Mouse (Mus musculus) bone marrow, adult 2 months (tissue): ENCODE measurements around the gene Bclaf3. TPM values are rescaled to one million over a fixed set of nuclear protein-coding genes. Genes with fewer than 3 reads are reported as not detected.
A peak's percentile ranks its signal among the peaks of the same experiment; 100 is the strongest.
"Not testable (repeated sequence)": the region's sequence is repeated elsewhere in the genome, so short reads cannot be mapped to it uniquely, and the experiment has no call there.

ENCODE experiments used
- H3K27ac ChIP-seq: fragments of 200-500 bp; 2 replicates; pipeline ENCODE4 v1.5.1; 2012; ENCODE audit warnings: low read depth, mild to moderate bottlenecking, control low read depth, inconsistent platforms, low read length; ENCODE audit not compliant: control insufficient read depth, poor library complexity, insufficient read depth
- H3K4me1 ChIP-seq: fragments of 200-500 bp; 2 replicates; pipeline ENCODE4 v1.6.1; 2011; ENCODE audit warnings: low read length; ENCODE audit not compliant: control insufficient read depth, insufficient read depth
- H3K4me3 ChIP-seq: fragments of 200-500 bp; replicated peaks from 2 replicates; pipeline ENCODE3; 2011; ENCODE audit warnings: mild to moderate bottlenecking, low read depth, low read length, control low read depth; ENCODE audit not compliant: control insufficient read depth
- CTCF ChIP-seq: fragments of 200-500 bp; IDR thresholded peaks from 2 replicates; pipeline ENCODE4 v1.5.1; 2011; ENCODE audit warnings: low read length, control low read depth; ENCODE audit not compliant: control insufficient read depth, insufficient read depth
- POLR2A ChIP-seq: fragments of 200-500 bp; IDR thresholded peaks from 2 replicates; pipeline ENCODE4 v1.6.1; 2011; ENCODE audit warnings: low read depth, mild to moderate bottlenecking, control low read depth, low read length, borderline replicate concordance; ENCODE audit not compliant: control insufficient read depth
- WGBS: fragments of 180-500 bp; shearing (Covaris S2); methylation state at CpG from one replicate; pipeline ENCODE4 v1.1.7; 2018; 5-methylcytosine and 5-hydroxymethylcytosine counted together
- polyA plus RNA-seq: library from polyadenylated mRNA; stranded (reverse); fragments of >200 nt; gene quantifications from 2 replicates; pipeline ENCODE4 v1.2.4, GENCODE M21; 2011; ENCODE audit warnings: low replicate concordance; ENCODE audit not compliant: missing spikeins, insufficient read depth, insufficient read length

Gene Bclaf3
- polyA plus RNA-seq: 7.8 and 14.6 TPM in 2 replicates

- TF ChIP-seq POLR2A (no peak), CTCF (no peak)
Observed at GRCm38 (mm10) chrX:159526388-159526787, at the start of gene Bclaf3. Bclaf3 (plus strand) TSS chrX:159526688.

GRCm38 (mm10) chrX:159478243-159478940, 48.1 kb upstream of the Bclaf3 start:
- not testable (repeated sequence) for H3K4me1 ChIP-seq, H3K27ac ChIP-seq, H3K4me3 ChIP-seq
- 68% methylated on average over 4 of the region's 4 CpGs for WGBS

More at GRCm38 (mm10) chrX:159526388-159526787, at the start of gene Bclaf3:
- no peak within 1 kb of the TSS for H3K4me3 ChIP-seq
- H3K4me1 ChIP-seq: no peaks in the 10 kb centered on the region
- WGBS: 82% methylated on average over 6 of the region's 6 CpGs
- no peak within 1 kb of the TSS for H3K27ac ChIP-seq

GRCm38 (mm10) chrX:159484247-159484646, 42.2 kb upstream of the Bclaf3 start:
- Histone ChIP-seq H3K4me3 (no peak overlapping the region), H3K27ac (no peak overlapping the region), H3K4me1 (no peaks in the 10 kb centered on the region)
- 42% methylated on average over 1 of the region's 1 CpGs for WGBS
- TF ChIP-seq CTCF (no peak), POLR2A (no peak)

- no peaks in the 10 kb centered on the region for H3K4me1 ChIP-seq
- 35% methylated on average over 2 of the region's 2 CpGs for WGBS
- TF ChIP-seq CTCF (no peak), POLR2A (no peak)
- no peak overlapping the region for H3K4me3 ChIP-seq
- no peak overlapping the region for H3K27ac ChIP-seq
Observed at GRCm38 (mm10) chrX:159503181-159503580, 23.3 kb upstream of the Bclaf3 start.

GRCm38 (mm10) chrX:159508331-159509036, 18.0 kb upstream of the Bclaf3 start:
- no peak for TF ChIP-seq POLR2A
- TF ChIP-seq CTCF: no peak
- H3K27ac ChIP-seq: peak overlapping the region; percentile 80
- no peaks in the 10 kb centered on the region for H3K4me1 ChIP-seq
- peak overlapping the region; percentile 62 for H3K4me3 ChIP-seq
- 24% methylated on average over 19 of the region's 19 CpGs for WGBS

- no peaks in the 10 kb centered on the region for H3K4me1 ChIP-seq
- TF ChIP-seq CTCF: no peak
- TF ChIP-seq POLR2A: no peak
- H3K27ac ChIP-seq: no peak overlapping the region
- H3K4me3 ChIP-seq: no peak overlapping the region
- WGBS: 27% methylated on average over 4 of the region's 4 CpGs
Observed at GRCm38 (mm10) chrX:159509042-159509441, 17.4 kb upstream of the Bclaf3 start.

GRCm38 (mm10) chrX:159509847-159510715, 16.4 kb upstream of the Bclaf3 start:
- H3K4me3 ChIP-seq: peak overlapping the region; percentile 42
- H3K4me1 ChIP-seq: no peaks in the 10 kb centered on the region
- WGBS: 64% methylated on average over 19 of the region's 19 CpGs
- no peak for TF ChIP-seq CTCF
- TF ChIP-seq POLR2A: no peak
- no peak overlapping the region for H3K27ac ChIP-seq

GRCm38 (mm10) chrX:159510716-159511051, 15.8 kb upstream of the Bclaf3 start:
- no peaks in the 10 kb centered on the region for H3K4me1 ChIP-seq
- peak overlapping the region; percentile 42 for H3K4me3 ChIP-seq
- TF ChIP-seq CTCF (no peak), POLR2A (no peak)
- 53% methylated on average over 9 of the region's 9 CpGs for WGBS
- H3K27ac ChIP-seq: no peak overlapping the region
